Mouse (Mus musculus) ES-E14 (cell line): ENCODE measurements around the gene Pax6. TPM values are rescaled to one million over a fixed set of nuclear protein-coding genes. Genes with fewer than 3 reads are reported as not detected.

Source experiments
- DNase-seq: peaks from one replicate; pipeline ENCODE4 v3.0.0-alpha.2; 2013; ENCODE audit warnings: low read depth, low spot score
- H3K27ac ChIP-seq: 2 replicates; pipeline ENCODE4 v1.5.1; 2012; ENCODE audit warnings: low read depth, mild to moderate bottlenecking, low read length, moderate library complexity, mixed read lengths; ENCODE audit not compliant: poor library complexity, insufficient read depth, severe bottlenecking
- H3K36me3 ChIP-seq: 2 replicates; pipeline ENCODE4 v1.6.1; 2012; ENCODE audit warnings: mild to moderate bottlenecking, low read length, moderate library complexity, mixed read lengths; ENCODE audit not compliant: control insufficient read depth, poor library complexity, insufficient read depth, severe bottlenecking
- H3K4me1 ChIP-seq, 2 experiments: fragments of 150-350 bp in 1 of 2; sonication (generic) in 1 of 2; 2 replicates each; pipeline ENCODE4 v1.6.1; 2012; ENCODE audit warnings: low read length in 2 of 2, mild to moderate bottlenecking in 1 of 2, mixed read lengths in 1 of 2; ENCODE audit not compliant: control insufficient read depth in 2 of 2, insufficient read depth in 2 of 2, poor library complexity in 1 of 2
- H3K4me3 ChIP-seq, 2 experiments: fragments of 150-350 bp in 1 of 2; sonication (generic) in 1 of 2; 2 replicates each; pipeline ENCODE4 v1.5.1; 2012; ENCODE audit warnings: low read length in 2 of 2, low read depth in 1 of 2, mild to moderate bottlenecking in 1 of 2, mixed read lengths in 1 of 2; ENCODE audit not compliant: insufficient read depth in 1 of 2, poor library complexity in 1 of 2, severe bottlenecking in 1 of 2
- H3K9ac ChIP-seq: 2 replicates; pipeline ENCODE4 v1.6.1; 2012; ENCODE audit warnings: low read depth, mild to moderate bottlenecking, low read length, mixed read lengths; ENCODE audit not compliant: poor library complexity, insufficient read depth, severe bottlenecking
- H3K9me3 ChIP-seq: fragments of 150-350 bp; sonication (generic); 2 replicates; pipeline ENCODE4 v1.6.1; 2012; ENCODE audit warnings: low read depth, mild to moderate bottlenecking, low read length; ENCODE audit not compliant: control insufficient read depth, insufficient read depth
- CHD2 ChIP-seq: IDR thresholded peaks from 2 replicates; pipeline ENCODE4 v1.6.1; 2014; ENCODE audit warnings: mild to moderate bottlenecking, low read depth, low read length, inconsistent platforms
- HCFC1 ChIP-seq: IDR thresholded peaks from 2 replicates; pipeline ENCODE4 v1.6.1; 2012; ENCODE audit warnings: low read length, inconsistent platforms, borderline replicate concordance; ENCODE audit not compliant: insufficient read depth
- MAFK ChIP-seq: IDR thresholded peaks from 2 replicates; pipeline ENCODE4 v1.6.1; 2014; ENCODE audit warnings: mild to moderate bottlenecking, low read depth, low read length, inconsistent platforms; ENCODE audit not compliant: insufficient read depth
- ZC3H11A ChIP-seq: IDR thresholded peaks from 2 replicates; pipeline ENCODE4 v1.6.1; 2012; ENCODE audit warnings: low read depth, mild to moderate bottlenecking, inconsistent platforms, low read length, borderline replicate concordance
- ZNF384 ChIP-seq: IDR thresholded peaks from 2 replicates; pipeline ENCODE4 v1.6.1; 2012; ENCODE audit warnings: low read depth, low read length, inconsistent platforms
- in situ Hi-C, 2 experiments: fragments of 600-800 bp; cut with MboI; formaldehyde crosslinking; loops; one replicate each; pipeline ENCODE4 v1.15.1; 2025; ENCODE audit warnings: low sequenced_read_pairs in 2 of 2, inconsistent platforms in 1 of 2; ENCODE audit not compliant: unreplicated experiment in 2 of 2
- total RNA-seq: library from RNA; depleted of rRNA; stranded (reverse); fragments of 300-350 nt; gene quantifications from 2 replicates; pipeline ENCODE4 v1.2.3, GENCODE M21; 2012

Pax6 gene
- total RNA-seq, 1 experiment: 4.3 TPM

GRCm38 (mm10) chr2:105683771-105684410 is 15.2 kb downstream of the Pax6 start:
- H3K4me1 ChIP-seq: peaks cover 8 to 17% of the 10 kb centered on the region in 2 experiments; a peak in 3 of 4 replicates
- H3K9ac ChIP-seq: no peak overlapping the region
- H3K36me3 ChIP-seq: no peaks in the 10 kb centered on the region
- TF ChIP-seq ZC3H11A (no peak), CHD2 (no peak), HCFC1 (no peak), ZNF384 (no peak), MAFK (no peak)
- in situ Hi-C loops: no loop called here
- no peak overlapping the region for H3K27ac ChIP-seq
- H3K9me3 ChIP-seq: no peaks in the 10 kb centered on the region
- no peak for DNase-seq
- H3K4me3 ChIP-seq: no peak overlapping the region

DNA sequence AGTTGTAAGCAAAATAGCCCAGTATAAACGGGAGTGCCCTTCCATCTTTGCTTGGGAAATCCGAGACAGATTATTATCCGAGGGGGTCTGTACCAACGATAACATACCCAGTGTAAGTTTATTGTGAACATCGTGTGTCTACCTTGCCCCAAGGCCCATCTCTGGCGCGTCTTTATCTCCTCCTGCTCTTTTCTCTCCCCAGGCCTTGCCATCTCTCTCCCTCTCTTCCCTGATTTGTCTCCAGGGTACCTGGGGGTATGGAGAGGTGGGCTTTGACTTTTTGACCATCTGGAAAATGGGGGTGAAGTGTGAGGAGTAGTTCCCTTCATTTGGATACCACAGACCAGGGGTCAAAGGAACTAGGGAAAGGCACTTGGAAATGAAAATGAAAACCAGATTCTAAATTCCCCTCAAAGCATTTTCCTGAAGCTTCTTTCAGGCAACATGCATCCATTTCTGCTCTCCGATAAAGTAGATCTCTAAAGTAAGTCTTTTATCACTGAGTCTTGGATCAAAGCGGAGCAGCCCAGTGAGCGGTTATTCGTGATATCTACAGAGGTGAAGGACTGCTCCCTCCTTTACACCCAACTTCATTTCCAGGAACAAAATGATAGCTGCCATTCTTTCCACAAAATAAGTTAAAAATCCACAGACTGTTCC is 16.4 kb downstream of the Pax6 start:
- Histone ChIP-seq H3K9me3 (no peaks in the 10 kb centered on the region), H3K27ac (no peak overlapping the region), H3K36me3 (no peaks in the 10 kb centered on the region), H3K4me3 (no peak overlapping the region), H3K9ac (no peak overlapping the region), H3K4me1 (peaks cover 9 to 17% of the 10 kb centered on the region in 2 experiments; a peak in 3 of 4 replicates)
- in situ Hi-C loops: no loop called here
- TF ChIP-seq HCFC1 (no peak), ZC3H11A (no peak), ZNF384 (no peak), CHD2 (no peak), MAFK (no peak)
- no peak for DNase-seq

- in situ Hi-C loops: no loop called here
- Histone ChIP-seq H3K9me3 (no peaks in the 10 kb centered on the region), H3K36me3 (no peaks in the 10 kb centered on the region), H3K27ac (no peak overlapping the region), H3K4me1 (peaks cover 9 to 19% of the 10 kb centered on the region in 2 experiments; a peak in 3 of 4 replicates), H3K9ac (no peak overlapping the region), H3K4me3 (no peak overlapping the region)
- no peak for DNase-seq
- no peak for TF ChIP-seq ZC3H11A
- TF ChIP-seq HCFC1: no peak
- no peak for TF ChIP-seq MAFK
- no peak for TF ChIP-seq ZNF384
- TF ChIP-seq CHD2: no peak
Measured at GRCm38 (mm10) chr2:105685651-105686050, 17.0 kb downstream of the Pax6 start.

DNA sequence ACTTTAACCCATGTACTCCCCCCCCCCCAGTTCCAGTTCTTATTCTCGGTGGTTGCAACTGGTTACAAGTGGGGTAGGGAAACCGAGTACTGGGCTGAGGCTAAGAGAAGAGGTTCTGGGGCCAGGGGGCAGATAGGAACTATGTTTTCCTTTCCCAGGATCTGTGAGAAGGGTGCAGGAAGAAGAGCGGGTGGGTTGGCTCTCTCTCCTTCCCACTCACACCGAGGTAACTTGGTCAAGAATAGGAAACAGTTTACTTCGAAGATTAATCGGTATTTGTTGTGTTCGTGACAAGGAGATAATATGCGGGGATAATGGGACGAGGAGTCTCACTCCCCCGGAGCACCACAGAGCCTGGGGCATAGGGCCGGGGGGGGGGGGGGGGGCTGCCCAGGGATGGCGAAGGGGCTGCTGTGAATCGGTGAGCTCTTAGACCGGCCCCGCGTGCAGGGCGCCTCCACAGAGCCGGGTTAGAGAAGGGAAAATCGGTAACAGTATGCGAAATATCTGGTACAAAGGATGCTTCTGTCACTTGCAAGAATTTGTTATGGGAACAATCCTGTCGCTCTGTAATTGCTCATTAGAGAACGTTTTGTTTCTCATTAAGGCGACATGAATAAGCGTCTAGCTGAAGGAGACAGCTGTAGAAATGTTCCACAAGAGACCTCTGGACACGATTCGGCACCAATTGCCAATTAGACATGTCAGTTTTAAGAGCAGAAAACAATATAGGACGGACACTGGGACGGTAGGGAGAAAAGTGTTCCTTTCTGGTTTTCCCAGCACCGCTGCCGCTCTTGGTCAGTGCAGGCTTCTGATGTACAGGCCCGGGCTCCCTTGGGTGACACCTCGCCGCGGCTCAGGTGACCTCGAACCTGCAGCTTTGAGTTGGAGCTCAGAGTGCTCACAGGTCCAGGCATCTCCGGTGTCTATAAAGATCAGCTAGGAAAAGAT is 17.9 kb downstream of the Pax6 start:
- no peak for TF ChIP-seq CHD2
- TF ChIP-seq MAFK: no peak
- no peak for TF ChIP-seq HCFC1
- TF ChIP-seq ZNF384: no peak
- TF ChIP-seq ZC3H11A: no peak
- H3K9me3 ChIP-seq: no peaks in the 10 kb centered on the region
- no peaks in the 10 kb centered on the region for H3K36me3 ChIP-seq
- no peak overlapping the region for H3K27ac ChIP-seq
- no peak for DNase-seq
- no peak overlapping the region for H3K4me3 ChIP-seq
- H3K4me1 ChIP-seq: peaks cover 8 to 11% of the 10 kb centered on the region in 2 experiments; a peak in 3 of 4 replicates
- no peak overlapping the region for H3K9ac ChIP-seq
- in situ Hi-C loops: no loop called here
